Mouse (Mus musculus): ENCODE measurements around the gene Gramd4. TPM values are rescaled to one million over a fixed set of nuclear protein-coding genes. Genes with fewer than 3 reads are reported as not detected.
"Not testable (repeated sequence)": the region's sequence is repeated elsewhere in the genome, so short reads cannot be mapped to it uniquely, and the experiment has no call there.

Gramd4 gene
- polyA plus RNA-seq, 1 experiment from 2014 or later: 15.1 TPM

- Histone ChIP-seq H3K27ac (no peak overlapping the region), H3K4me1 (peaks cover 38% of the 10 kb centered on the region), H3K9me3 (replicated peaks) (no peaks in the 10 kb centered on the region), H3K4me3 (no peak overlapping the region), H3K4me2 (no peak overlapping the region), H3K36me3 (no peaks in the 10 kb centered on the region), H3K9ac (no peak overlapping the region), H3K27me3 (replicated peaks) (no peaks in the 10 kb centered on the region)
- ATAC-seq: no peak
- WGBS (ENCODE audit: insufficient replicate concordance): 58% methylated on average over 6 of the region's 6 CpGs
Measured at GRCm38 (mm10) chr15:86172526-86172925, 115.0 kb downstream of the Gramd4 start.

DNA sequence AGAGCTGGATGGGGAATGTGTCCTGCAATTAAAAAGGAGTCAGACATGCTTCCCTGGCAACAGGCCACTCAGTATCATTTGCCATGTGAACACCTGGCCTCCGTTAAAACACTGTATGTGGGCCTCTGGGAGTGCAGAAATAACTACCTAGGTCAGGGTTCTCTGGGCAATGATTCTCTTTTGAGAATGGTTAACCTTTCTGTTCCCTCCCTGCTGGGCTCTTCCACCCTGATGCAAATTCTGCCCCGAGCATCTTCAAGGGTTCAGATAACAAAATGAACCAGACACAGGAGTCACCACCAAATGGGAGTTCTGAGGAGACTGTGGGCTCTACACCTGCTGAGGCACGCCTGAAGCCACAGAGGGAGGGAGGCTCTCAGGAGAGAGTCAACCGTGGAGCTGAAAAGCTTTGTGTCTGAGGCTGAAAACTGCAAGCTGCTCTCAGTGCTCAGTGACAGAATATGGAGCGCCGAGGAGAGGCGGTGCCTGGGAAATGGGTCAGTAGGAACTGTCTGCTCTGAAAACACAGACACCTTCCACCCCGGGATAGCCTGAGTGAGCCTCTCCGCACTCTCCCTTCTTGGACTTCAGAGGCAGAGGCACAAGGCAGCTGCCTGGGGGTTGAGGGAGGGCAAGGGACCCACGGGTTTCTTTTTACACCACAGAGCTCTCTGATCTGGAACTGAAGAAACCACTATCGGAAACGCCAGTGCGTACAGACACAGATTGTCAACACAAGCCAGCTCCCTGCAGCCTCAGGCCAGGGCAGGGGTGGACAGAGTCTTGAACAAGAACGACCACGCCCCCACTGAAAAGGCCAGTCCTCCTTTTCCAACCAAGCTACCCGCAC, 115.9 kb downstream of the Gramd4 start:
- Histone ChIP-seq H3K36me3 (no peaks in the 10 kb centered on the region), H3K9ac (no peak overlapping the region), H3K4me2 (no peak overlapping the region), H3K27me3 (replicated peaks) (no peaks in the 10 kb centered on the region), H3K4me3 (no peak overlapping the region), H3K9me3 (replicated peaks) (no peaks in the 10 kb centered on the region), H3K27ac (no peak overlapping the region), H3K4me1 (peaks cover 34% of the 10 kb centered on the region)
- 38% methylated on average over 16 of the region's 16 CpGs for WGBS (ENCODE audit: insufficient replicate concordance)
- no peak for ATAC-seq

- 55% methylated on average over 3 of the region's 3 CpGs for WGBS (ENCODE audit: insufficient replicate concordance)
- no peak overlapping the region for H3K9ac ChIP-seq
- ATAC-seq: no peak
- H3K9me3 ChIP-seq (replicated peaks): no peaks in the 10 kb centered on the region
- no peaks in the 10 kb centered on the region for H3K27me3 ChIP-seq (replicated peaks)
- no peak overlapping the region for H3K4me3 ChIP-seq
- H3K36me3 ChIP-seq: no peaks in the 10 kb centered on the region
- H3K4me1 ChIP-seq: peaks cover 35% of the 10 kb centered on the region
- H3K4me2 ChIP-seq: no peak overlapping the region
- no peak overlapping the region for H3K27ac ChIP-seq
Measured at GRCm38 (mm10) chr15:86175253-86176050, 118.0 kb downstream of the Gramd4 start.

DNA sequence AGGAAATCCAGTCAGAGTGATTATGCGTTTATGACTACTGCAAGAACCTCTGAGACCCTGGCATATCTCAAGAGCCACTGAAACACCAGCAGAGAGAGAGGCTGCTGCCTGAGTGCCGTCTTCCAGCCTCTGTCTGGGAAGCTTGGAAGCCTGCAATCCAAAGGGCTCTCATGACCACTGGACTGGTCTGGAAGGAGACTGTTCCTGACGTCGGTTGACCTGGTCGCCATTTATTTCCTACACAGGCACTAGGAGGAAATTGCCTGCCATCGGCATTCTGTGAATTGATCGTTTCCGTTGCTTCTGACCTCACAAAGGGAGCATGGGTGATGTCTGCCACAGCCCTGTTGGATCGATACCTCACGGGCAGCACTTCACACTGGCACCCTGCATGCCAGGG, 118.7 kb downstream of the Gramd4 start:
- H3K9me3 ChIP-seq (replicated peaks): no peaks in the 10 kb centered on the region
- no peaks in the 10 kb centered on the region for H3K27me3 ChIP-seq (replicated peaks)
- no peak overlapping the region for H3K27ac ChIP-seq
- no peak for ATAC-seq
- no peak overlapping the region for H3K4me3 ChIP-seq
- H3K36me3 ChIP-seq: no peaks in the 10 kb centered on the region
- H3K9ac ChIP-seq: no peak overlapping the region
- H3K4me1 ChIP-seq: peaks cover 29% of the 10 kb centered on the region
- no peak overlapping the region for H3K4me2 ChIP-seq
- 71% methylated on average over 10 of the region's 10 CpGs for WGBS (ENCODE audit: insufficient replicate concordance)

- Histone ChIP-seq H3K27me3 (replicated peaks) (no peaks in the 10 kb centered on the region), H3K9ac (no peak overlapping the region), H3K27ac (no peak overlapping the region), H3K36me3 (no peaks in the 10 kb centered on the region), H3K9me3 (replicated peaks) (no peaks in the 10 kb centered on the region), H3K4me3 (no peak overlapping the region), H3K4me1 (peaks cover 37% of the 10 kb centered on the region), H3K4me2 (no peak overlapping the region)
- WGBS (ENCODE audit: insufficient replicate concordance): 74% methylated on average over 21 of the region's 22 CpGs
- no peak for ATAC-seq
Measured at GRCm38 (mm10) chr15:86176771-86177702, 119.5 kb downstream of the Gramd4 start.

DNA sequence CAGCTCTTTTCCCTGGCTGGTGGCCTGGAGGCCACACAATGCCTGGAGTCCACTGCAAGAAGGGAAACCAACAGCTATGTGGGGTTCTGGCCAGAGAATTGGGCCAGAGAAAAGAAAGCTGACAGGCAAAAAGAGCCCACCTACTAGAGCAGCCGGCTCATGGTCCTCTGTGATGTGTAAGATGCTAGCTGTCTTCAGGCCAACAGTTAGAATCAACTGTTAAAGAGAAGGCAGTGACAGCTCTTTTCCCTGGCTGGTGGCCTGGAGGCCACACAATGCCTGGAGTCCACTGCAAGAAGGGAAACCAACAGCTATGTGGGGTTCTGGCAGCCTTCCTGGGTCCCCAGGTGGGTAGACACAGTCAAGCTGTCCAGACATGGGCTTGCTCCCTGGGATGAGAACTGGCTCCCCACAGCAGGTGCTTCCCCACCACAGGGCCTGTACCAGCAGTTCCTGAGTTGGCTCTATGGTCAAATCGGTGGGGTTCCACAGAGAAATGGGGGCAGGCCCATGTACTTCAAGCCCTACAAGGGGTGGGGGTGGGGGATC, 120.3 kb downstream of the Gramd4 start:
- H3K4me3 ChIP-seq; H3K9me3 ChIP-seq (replicated peaks); ATAC-seq; H3K9ac ChIP-seq; H3K27ac ChIP-seq; H3K27me3 ChIP-seq (replicated peaks); H3K36me3 ChIP-seq; H3K4me2 ChIP-seq: not testable (repeated sequence)
- WGBS (ENCODE audit: insufficient replicate concordance): 72% methylated on average over 2 of the region's 2 CpGs
- peaks cover 41% of the 10 kb centered on the region for H3K4me1 ChIP-seq

- Histone ChIP-seq H3K4me2 (no peak overlapping the region), H3K4me1 (peaks cover 36% of the 10 kb centered on the region), H3K27me3 (replicated peaks) (peaks cover 8% of the 10 kb centered on the region), H3K9ac (no peak overlapping the region), H3K9me3 (replicated peaks) (no peaks in the 10 kb centered on the region), H3K4me3 (no peak overlapping the region), H3K27ac (no peak overlapping the region), H3K36me3 (no peaks in the 10 kb centered on the region)
- 78% methylated on average over 6 of the region's 6 CpGs for WGBS (ENCODE audit: insufficient replicate concordance)
- ATAC-seq: no peak
Measured at GRCm38 (mm10) chr15:86178594-86178993, 121.1 kb downstream of the Gramd4 start.

DNA sequence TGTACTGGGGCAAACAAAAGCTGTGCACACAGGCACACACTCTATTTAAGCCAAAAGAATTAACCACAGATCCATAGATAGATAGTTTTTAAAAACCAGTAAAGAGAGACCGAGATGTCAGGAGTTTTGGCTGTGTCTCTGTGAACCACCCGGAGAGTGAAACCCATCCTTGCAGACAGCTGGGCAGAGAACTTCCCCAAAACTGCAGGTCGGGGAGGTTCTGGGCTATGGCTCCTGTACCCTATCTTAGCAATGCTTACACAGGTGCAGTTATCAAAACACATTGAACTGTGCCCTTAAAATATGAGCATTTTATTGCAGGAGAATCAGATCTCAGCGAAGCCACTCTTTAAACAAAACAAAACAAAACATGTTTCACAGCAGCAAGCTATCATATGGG, 122.9 kb downstream of the Gramd4 start:
- Histone ChIP-seq H3K36me3 (no peaks in the 10 kb centered on the region), H3K4me2 (no peak overlapping the region), H3K4me3 (no peak overlapping the region), H3K27ac (no peak overlapping the region), H3K9me3 (replicated peaks) (no peaks in the 10 kb centered on the region), H3K4me1 (peaks cover 32% of the 10 kb centered on the region), H3K9ac (no peak overlapping the region), H3K27me3 (replicated peaks) (peaks cover 26% of the 10 kb centered on the region)
- ATAC-seq: no peak
- 26% methylated on average over 4 of the region's 4 CpGs for WGBS (ENCODE audit: insufficient replicate concordance)

GRCm38 (mm10) chr15:86181321-86181720, 123.8 kb downstream of the Gramd4 start:
- Histone ChIP-seq H3K4me1 (peaks cover 40% of the 10 kb centered on the region), H3K27ac (0 out of 2 replicates have a peak overlapping the region, but pooled peaks have one; percentile 41), H3K27me3 (replicated peaks) (peaks cover 35% of the 10 kb centered on the region)
- not testable (repeated sequence) for H3K9ac ChIP-seq; H3K4me3 ChIP-seq; H3K9me3 ChIP-seq (replicated peaks); H3K4me2 ChIP-seq; H3K36me3 ChIP-seq; ATAC-seq
- WGBS (ENCODE audit: insufficient replicate concordance): 62% methylated on average over 3 of the region's 3 CpGs

- Histone ChIP-seq H3K4me2 (peak overlapping the region; percentile 31), H3K4me1 (peaks cover 45% of the 10 kb centered on the region), H3K9me3 (replicated peaks) (no peaks in the 10 kb centered on the region), H3K9ac (no peak overlapping the region), H3K27ac (peak overlapping the region; percentile 18; the same call in 1 of the 2 replicates), H3K36me3 (no peaks in the 10 kb centered on the region), H3K27me3 (replicated peaks) (peaks cover 42% of the 10 kb centered on the region), H3K4me3 (no peak overlapping the region)
- WGBS (ENCODE audit: insufficient replicate concordance): 9% methylated on average over 11 of the region's 11 CpGs
- no peak for ATAC-seq
Measured at GRCm38 (mm10) chr15:86181941-86182439, 124.5 kb downstream of the Gramd4 start.

- Histone ChIP-seq H3K9me3 (replicated peaks) (no peaks in the 10 kb centered on the region), H3K4me2 (peak overlapping the region; percentile 31), H3K36me3 (no peaks in the 10 kb centered on the region), H3K4me3 (no peak overlapping the region), H3K27ac (no peak overlapping the region), H3K27me3 (replicated peaks) (peaks cover 48% of the 10 kb centered on the region), H3K4me1 (peaks cover 45% of the 10 kb centered on the region), H3K9ac (no peak overlapping the region)
- 44% methylated on average over 13 of the region's 13 CpGs for WGBS (ENCODE audit: insufficient replicate concordance)
- ATAC-seq: no peak
Measured at GRCm38 (mm10) chr15:86182646-86183045, 125.2 kb downstream of the Gramd4 start.

Data from liver, embryonic 12.5 days (tissue).